Mouse (Mus musculus) ES-CJ7 (cell line): ENCODE measurements around the gene Ube2z.

Experiments
- DNase-seq: peaks from one replicate; pipeline ENCODE4 v3.0.0; 2011; ENCODE audit warnings: low read depth, low spot score

Gene Ube2z

DNA sequence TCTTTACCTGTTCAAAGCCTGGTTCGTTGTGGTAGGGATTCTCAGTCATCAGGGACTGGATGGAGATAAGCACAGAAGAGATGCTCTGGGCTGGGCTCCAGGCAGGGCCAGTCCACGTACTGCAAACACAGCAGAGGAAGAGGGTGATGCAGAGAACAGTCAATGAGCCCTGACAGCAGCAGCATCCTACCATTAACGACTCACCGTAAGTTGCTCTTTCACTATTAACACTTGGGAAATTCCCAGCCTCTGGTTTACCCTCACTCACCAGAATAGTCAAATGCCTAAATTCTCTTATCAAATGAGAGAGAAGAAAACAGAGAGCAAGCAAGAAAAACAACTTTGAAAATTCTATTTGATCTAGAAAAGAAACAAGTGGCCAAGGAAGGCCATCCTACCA, 6.9 kb downstream of the Ube2z start:
- DNase-seq, result no peak

DNA sequence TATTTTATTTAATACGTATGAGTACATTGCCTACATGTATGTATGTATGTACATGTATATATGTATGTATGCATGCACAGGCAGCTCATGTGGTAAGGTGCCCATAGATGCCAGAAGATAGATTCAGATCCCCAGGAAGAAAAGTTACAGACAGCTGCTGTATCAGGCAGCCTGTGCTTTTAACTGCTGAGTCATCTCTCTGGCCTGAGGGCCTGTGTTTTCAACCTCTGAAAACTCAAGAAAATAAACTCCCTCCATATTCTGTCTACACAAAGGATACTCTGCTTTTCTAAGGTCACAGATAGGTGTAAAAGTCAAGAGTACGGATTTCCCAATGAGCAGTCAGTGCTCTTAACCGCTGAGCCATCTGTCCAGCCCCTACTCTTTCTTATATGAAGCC, 14.3 kb downstream of the Ube2z start:
- DNase-seq, result no peak

DNA sequence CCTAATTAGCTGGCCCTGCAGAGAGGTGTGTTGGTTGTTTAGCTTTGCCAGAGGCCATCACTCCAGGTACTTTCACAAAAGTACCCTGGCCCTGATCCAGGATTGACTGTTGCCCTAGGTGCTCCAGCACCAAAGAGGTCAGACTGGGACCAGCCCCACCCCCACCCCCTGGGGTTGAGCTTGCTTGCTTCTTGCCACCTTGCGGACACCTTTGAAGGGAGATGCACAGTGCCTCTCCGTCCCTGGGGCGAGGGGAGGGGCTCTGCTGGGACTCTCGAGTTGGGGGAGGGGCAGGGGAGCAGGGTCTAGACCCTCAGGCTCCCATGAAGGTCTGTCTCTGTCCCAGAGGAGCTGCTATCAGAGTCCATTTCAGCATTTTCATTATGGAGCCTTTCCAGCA, 15.2 kb downstream of the Ube2z start:
- peak; percentile 63 for DNase-seq

DNA sequence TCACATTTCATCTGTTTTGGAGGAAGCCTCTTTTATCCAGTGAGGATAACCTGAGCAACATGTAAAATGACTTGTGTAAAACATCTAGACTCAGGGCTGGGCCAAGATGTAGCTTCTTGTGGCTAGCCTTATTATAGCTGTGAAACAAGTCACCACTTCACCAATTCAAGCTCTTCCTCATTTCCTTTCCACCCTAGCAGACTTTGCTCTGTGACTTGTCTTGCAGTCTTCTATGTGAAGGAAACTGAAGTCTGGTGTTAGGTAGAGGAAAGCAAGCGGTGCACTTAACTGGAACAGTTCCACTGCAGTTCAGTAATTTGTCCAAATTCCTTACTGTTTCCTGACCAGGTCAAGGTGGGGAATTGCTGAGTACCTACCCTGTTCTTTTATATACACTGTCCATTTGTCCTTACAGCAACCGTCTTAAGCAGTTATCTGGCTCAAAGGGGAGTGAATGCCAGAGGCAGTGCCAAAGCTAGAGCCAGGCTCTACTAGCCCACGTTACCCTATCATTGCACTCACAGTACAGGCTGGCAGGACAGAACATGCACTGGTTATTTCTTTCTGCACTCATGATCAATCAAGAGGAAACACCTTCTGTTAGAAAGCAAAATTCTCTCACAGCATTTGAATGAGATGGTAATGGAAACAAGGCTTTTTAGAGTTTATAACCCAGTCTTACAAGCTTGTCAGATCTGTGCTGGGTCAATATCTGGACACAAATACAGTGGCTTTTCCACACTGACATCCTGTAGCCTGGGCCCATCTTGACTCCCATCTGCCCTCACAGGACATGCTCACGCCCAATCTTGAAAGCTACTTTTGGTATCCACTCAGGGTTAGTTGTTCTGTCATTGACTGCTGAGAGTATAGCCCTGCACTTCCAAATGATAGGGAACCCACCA, 17.5 kb downstream of the Ube2z start:
- DNase-seq, result no peak

DNA sequence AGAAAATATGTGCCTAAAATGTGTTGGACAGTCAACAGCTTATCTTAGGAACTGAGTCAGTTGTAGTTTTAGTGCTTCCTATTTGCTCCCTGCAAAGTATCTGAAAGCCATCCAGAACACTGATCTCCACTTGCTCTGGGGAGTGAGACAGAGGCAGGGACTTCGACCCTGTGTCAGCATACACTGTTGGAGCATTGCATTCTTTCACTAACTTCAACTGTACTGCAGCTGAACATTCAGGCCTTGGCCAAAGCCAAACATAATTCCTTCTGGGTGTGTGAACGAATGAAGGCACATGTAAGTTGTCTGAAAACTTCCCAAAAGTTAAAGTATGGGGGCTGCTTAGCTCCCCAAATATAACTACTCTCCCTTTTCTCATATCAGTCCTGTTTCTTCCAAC, 18.4 kb downstream of the Ube2z start:
- DNase-seq, result no peak

DNA sequence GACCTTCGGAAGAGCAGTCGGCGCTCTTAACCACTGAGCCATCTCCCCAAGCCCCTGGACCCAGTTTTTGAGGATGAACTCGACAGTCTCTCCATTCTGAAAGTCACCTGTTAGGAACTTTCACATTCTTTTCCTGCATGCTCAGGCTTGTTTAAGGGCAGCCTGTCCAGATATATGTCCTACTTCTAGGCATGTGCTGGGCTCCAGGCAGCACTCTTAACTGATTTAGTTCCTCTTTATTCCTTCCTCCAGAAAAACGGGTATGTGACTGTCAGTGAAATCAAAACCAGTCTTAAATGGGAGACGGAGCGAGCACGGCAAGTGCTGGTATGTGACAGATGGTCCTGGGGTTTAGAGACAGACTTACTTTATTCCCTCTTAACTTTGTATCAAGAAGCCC, 19.2 kb downstream of the Ube2z start:
- no peak for DNase-seq

DNA sequence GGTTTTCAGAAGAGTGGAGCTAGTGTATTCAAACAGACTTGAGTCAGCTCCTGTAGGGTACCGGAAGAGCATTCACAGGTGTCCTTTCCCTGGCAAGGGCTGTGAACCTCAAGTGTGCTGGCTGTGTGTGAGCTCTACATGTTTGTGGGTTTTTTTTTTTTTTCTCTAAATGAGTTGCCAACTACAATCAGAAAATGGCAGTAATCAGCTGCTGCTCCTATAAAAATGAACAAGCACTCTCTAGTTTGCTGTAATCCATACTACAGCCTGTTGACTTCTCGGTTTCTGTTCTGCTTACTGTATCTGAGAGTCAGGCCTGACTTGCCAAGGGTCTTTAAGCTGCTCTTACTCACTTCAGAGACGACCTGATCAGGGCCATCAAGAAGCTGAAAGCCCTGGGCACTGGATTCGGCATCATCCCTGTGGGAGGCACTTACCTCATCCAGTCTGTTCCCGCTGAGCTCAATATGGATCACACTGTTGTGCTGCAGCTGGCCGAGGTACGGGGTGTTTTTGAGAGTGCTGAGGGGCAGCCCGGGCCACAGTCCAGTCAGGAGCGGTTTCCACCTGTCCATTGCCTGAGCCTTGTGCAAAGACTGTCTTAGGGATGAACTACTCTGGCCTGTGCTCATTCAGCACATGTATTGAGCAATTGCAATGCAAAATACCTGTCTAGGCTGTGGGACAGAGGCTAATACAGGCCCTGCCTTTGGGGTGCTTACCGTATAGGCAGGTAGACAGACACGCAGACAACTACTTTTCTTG, 20.2 kb downstream of the Ube2z start:
- DNase-seq, result no peak

DNA sequence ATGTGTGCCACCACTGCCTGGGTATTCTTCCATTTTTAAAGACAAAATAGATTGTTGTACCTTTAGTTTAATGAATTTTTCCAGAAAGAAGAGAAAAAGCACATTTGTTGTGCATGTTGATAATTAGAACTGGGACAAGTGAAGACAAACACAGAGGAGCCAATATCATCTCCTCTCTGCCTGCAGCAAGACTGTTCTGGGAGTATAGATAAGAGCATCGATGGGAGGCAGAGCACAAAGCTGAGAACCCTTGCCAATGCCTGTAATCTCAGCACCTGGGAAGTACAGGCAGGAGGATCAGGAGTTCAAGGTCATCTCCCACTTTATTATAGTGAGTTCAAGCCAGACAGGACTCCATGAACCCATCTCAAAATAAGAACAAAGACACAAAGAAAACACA, 26.6 kb downstream of the Ube2z start:
- no peak for DNase-seq

DNA sequence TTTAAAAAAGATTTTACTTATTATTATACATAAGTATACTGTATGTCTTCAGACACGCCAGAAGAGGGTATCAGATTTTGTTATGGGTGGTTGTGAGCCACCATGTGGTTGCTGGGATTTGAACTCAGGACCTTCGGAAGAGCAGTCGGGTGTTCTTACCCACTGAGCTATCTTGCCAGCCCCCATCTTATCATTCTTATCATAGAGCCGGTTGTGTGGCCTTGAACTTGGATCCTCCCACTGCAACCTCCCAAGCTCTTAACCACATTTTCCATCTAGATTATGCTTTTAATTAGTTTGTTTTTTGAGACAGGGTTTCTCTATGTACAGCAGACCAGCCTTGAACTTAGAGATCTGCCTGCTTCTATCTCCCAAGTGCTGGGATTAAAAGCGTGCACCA, 27.7 kb downstream of the Ube2z start:
- no peak for DNase-seq

DNA sequence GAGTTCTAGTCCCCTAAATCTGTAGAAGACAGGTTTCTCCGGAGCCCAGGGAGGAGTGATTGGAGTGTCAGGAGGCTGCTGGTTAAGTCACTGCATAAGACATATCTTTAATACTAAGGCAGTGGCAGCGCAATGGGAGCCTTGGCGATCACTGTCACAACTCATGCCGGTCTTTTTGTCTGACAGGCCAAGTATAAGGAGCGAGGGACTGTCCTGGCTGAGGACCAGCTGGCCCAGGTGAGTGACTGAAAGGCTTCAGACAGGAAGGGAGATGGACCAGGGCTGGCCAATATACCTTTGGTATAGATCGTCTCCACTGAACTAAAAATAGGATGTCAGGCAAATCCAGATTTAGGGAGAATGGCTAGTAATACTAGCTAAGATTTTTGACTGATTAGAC, 30.1 kb downstream of the Ube2z start:
- DNase-seq, result no peak

DNA sequence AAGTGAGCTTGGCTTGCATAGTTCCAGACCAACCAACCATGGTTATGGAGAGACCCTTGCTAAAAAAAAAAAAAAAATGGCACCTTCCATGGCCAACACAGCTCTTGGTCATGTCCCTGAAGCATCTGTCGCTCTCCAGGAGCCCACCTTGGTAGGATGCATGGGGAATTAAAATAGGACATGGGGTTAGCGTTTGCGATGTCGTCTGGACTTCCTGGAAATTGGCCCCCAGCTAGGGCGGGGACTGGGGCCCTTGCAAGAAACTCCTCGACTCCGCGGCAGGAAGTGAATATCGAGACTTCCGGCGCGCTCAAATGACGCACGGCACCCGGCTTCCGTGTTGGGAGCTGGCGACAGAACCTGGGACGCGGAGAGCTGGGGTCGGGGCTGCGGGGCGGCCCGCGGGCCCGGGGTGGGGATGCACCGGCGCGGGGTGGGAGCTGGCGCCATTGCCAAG, 30.6 kb downstream of the Ube2z start, which contains the start of gene Snf8:
Snf8 (plus strand) TSS at position 290 of the 457 bp plus-strand sequence.
- peak; percentile 96 for DNase-seq

DNA sequence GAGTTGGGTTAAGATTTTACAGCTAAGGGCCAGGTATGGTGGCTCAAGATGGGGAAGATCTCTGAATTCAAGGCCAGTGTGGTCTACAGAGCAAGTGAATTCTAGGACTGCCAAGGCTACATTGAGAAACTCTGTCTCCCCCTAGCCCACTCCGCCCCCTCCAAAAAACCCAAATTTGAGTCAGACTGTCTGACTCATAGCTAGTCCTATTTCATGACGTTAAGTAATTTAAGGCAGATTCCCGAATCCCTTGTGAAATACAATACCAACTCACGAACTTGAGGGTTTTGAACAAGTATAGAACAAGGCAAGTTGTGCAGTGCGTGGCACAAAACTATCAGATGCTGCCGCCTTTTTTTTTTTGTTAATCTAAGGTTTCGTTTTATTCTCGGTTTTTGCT, 31.1 kb downstream of the Ube2z start:
- DNase-seq, result no peak

DNA sequence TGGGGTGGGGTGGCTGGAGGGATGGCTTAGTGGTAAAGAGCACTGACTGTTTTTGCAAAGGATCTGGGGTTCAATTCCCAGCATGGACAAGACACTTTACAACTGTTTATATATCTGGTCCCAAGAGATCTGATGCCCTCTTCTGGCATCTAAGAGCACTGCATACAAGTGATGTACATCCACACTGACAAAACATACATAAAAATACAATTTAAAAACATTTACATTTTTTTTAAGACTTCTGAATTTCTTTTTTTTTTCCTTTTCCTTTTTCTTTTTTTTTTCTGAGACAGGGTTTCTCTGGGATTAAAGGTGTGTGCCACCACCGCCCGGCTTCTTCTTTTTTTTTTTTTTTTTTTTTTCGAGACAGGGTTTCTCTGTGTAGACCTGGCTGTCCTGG, 31.9 kb downstream of the Ube2z start:
- DNase-seq, result peak; percentile 80

DNA sequence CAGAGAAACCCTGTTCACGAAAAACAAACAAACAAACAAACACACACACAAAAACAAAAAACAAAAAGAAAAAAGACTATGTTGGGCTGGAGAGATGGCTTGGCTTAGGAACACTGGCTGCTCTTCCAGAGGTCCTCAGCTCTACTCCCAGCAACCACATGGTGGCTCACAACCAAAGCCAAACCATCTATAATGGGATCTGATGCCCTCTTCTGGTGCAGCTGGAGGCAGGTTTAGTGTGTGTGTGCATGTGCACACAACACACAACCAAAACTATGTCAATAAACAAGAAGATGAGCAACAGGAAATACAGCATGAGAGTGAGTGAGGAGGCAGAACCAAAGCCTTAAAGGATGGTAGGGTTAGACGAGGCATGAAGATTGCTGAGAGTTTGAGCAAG, 33.5 kb downstream of the Ube2z start:
- peak; percentile 77 for DNase-seq

DNA sequence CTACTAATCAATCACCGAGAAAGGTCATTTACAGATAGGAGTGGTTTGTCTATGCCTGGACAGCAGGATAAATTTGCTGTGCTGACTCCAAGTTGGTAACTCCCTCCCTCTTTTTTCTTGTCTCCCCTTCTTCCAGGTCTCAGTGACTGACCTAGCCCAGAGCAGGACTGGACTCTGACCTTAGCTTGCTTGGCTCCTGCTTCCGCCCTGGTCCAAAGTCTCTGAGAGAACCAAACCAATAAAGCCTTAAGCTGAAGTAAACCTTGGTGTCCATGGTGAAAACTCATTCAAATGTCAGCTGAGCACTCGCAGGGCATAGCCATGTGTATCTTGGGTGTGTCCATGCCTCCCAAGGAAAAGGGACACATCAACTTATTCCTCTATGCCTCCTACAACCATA, 34.6 kb downstream of the Ube2z start:
- no peak for DNase-seq

DNA sequence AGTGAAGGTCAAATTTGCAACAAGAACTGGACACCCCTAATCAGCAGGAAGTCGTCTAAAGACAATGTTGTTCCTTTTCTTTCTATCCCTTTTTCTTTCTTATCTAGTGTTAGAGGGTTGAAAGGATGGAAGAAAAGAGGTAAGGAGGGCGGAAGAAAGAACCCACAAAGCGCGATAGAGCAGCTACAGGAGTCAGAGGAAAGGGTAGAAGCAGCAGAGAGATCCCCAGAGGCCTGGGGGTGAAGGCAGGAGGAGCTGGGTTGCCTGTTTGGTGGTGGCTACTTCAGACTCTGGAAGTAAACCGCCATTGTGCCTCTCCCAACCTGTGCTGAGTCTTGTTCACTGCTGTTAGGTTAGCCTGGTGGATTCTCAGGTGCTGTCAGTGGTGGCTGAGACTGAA, 37.1 kb downstream of the Ube2z start:
- no peak for DNase-seq

DNA sequence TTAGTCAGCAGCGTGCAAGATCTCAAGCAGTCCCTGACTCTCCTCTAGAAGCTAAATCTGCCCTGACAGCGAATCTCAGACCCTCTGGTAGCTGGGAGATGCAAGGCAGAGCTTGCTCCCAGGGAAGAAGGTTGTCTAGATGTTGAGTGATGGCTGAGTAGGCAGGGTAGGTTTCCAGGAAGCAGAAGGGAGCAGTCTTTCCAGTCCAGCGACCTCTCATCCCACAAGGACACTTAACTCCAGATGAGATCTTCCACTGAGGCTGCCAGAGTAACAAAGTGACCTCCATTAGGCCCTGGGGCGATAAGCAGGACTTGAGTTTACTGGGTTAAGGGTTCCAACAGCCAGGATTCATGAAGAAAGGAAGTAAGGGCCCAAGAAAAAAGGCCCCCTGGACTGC, 44.6 kb downstream of the Ube2z start:
- no peak for DNase-seq

DNA sequence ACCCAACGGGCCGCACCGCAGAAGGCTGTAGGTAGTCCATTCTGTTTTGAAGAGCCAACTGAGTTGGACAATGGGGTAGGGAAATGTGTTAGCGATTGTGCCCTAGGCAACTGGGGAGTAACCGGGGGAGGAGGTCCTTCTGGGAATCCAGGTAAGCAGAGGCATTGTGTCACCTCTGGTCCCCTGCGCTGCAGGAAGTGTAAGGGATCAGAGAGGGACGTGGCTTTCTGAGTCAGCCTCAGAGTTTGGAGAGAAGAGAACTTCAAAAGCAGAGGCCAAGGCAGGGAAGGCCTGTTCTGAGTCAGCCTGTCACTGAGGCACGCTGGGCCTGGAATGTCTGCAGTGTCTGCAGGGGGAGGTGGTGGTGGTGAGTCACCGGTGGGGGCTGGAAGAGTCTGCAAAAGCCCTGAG, 47.2 kb downstream of the Ube2z start:
- peak; percentile 92 for DNase-seq

DNA sequence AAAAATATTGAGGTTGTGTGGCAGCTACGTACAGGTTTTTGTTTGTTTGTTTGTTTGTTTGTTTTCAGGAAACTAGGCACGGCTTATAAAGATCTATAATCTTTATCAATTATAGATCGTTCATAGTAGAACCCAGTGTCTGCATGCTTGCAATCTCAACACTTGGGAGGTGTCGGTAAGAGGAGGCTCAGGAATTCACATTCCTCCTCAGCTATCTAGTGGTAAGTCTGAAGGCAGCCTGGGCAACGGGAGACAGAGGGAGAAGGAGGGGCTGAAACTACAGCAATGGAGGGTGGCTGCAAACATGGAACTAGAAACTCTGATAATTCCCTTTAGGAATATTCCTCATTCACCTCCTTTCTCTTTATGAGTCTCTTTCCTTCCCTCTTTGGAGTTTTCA, 49.8 kb downstream of the Ube2z start:
- DNase-seq, result no peak

DNA sequence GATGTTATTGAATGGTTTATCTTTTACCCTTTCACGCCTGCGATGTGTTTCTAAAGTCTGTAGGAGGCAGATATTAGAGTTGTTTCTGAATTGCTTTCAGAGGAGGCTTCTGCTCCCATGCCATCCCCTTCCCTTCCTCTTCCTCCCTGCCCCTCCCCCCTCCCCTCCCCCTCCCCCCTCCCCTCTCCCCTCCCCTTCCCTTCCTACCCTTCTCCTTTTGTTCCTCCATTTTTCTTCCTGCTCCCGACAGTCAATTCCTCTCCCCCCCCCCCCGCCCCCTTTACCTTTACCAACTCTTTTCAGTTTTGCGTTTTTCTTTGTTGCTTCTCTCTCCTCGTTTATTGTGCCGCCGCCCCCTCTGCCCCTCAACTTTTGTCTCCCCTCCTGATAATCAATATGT, 53.2 kb downstream of the Ube2z start:
- no peak for DNase-seq

DNA sequence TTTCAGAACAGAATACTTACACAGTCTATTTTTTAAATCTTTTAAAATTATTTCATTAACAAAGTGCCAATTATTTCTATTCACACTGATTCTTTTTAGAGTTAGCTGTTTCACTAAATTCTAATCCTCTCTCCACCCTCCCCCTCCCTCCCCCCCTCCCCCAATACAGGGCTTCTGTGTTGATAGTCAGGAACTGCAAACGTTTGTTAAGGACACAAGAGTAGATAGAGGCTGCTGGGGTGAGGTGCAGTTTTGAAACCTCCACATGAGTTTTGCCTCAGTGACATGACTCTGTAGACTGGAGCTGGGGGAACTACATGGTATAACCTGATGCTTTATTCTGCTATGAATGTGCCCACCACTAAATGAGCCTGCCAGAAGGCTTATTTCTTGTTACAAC, 56.4 kb downstream of the Ube2z start:
- DNase-seq, result no peak

DNA sequence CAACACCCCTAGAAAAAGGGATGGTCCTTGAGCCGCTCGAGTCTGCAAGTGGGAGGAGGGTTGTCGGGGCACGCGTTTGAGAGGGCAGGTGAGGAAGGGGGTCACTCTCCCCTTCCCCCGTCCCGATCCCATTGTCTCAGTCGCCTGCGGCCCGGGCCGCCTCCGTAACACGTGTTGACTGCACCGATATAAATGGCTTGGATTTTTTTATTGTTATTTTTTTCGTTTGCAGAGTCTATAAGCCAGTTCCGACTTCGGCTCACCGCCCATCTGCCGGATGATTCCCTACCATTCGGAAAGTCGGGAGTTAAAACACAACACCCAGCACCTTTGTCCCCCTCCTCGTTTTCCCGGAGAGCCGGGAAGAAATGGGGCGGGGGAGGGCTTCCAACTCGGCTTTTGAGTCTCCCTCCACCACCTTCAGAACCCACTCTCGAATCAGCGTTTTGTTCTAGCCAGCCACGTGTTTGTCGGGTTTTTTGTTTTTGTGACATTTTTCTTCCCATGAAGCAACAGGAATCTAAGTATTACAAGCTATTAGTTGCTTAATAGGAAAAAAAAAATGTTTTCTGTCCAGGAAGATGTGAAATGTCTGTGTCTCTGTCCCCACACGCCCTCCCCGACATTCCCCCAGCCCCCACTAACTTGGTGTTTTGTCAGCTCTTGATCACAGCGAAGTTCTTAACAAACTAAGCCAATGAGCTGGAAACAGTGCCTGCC, 57.5 kb downstream of the Ube2z start:
- peak; percentile 66 for DNase-seq
